Mouse (Mus musculus) CD4-positive helper T cell, adult 2 months (primary cell): ENCODE measurements at regions not wholly inside any gene's neighbourhood (a gene's known extent, or its start where the extent isn't known, plus 50 kb on each side); places are given as distances from the start of the nearest gene placed in this dataset.

Experiments
- DNase-seq: peaks from one replicate; pipeline ENCODE4 v3.0.0-alpha.2; 2012; ENCODE audit warnings: low read depth, missing footprints, low spot score

- DNase-seq = no peak
Observed at GRCm38 (mm10) chr13:101129466-101129865, 296.2 kb upstream of the Slc30a5 start.

DNA sequence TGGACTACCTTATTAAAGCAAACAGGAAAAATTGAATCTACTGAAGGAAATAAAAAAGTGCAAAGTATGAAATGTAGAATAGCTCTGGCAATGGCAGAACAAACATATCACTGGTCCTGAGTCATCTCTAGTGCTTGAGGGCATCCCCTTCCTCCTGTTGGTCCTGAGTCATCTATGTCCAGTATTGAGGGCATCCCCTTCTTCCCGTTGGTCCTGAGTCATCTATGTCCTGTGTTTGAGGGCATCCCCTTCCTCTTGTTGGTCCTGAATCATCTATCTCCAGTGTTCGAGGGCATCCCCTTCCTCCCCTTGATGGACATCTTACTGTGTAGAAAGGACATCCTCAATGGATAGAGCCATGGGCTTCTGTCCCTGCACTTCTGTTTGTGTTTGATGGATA lies 294.6 kb upstream of the Slc30a5 start:
- no peak for DNase-seq

GRCm38 (mm10) chr13:101127262-101127661 lies 294.0 kb upstream of the Slc30a5 start:
- no peak for DNase-seq

DNA sequence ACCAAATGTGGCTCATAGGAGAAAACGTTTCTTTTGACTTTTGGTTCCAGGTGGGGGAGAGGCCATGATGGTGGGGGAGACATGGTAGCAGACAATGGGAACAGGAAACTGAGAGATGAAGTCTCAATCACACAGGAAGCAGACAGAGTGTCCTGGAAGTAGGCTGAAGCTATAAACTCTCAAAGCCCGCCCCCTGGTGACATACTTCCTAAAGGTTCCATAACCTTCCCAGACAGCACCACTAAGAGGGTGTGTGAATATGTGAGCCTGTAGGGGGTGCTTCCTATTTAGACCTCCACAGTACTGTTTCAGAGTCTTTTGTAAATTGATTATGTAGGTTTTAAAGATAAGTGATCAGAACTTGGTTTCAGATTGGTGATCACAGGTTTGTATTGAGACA lies 284.1 kb upstream of the Slc30a5 start:
- no peak for DNase-seq

GRCm38 (mm10) chr13:101115296-101115695 lies 282.1 kb upstream of the Slc30a5 start:
- no peak for DNase-seq

GRCm38 (mm10) chr13:101112176-101112575 lies 278.9 kb upstream of the Slc30a5 start:
- DNase-seq = no peak

DNA sequence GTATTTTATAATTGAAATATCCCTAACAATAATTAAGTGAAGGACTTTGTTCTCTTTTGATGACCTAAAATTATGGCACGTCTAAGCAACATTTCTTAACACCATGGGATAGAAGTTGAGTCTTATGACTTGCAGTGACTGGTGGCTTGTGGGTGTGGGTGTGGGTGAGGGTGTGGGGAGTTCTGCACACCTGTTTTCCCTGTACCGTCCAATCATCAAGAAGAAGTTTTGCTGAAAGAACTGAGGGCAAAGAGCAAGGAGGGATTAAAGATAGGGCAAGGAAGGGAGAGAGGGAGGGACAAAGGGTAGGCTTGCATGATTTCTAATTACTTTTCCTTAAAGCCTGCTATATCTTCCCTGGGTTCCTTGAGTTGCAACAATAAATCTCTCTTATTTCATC lies 278.5 kb upstream of the Slc30a5 start:
- no peak for DNase-seq

DNA sequence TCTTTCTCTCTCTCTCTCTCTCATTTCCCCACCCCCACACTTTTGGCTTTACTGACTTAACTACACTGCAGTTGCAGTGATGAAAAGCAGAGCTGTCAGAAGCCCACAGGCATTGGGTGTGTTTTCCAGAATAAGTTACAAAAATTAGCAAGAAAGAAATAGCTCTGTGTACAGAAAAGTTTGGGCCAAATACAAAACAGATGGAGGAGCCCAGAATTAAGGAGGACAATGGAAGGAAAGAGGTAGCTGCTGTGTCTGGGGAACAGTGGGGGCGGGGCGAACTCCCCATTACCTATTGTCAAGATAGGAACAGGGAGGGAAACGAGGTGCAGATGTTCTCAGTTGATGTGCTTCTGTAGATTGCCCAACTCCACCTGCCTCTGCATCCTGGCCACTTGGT lies 267.4 kb upstream of the Slc30a5 start:
- no peak for DNase-seq

- no peak for DNase-seq
Observed at GRCm38 (mm10) chr13:101096856-101097255, 263.6 kb upstream of the Slc30a5 start.

DNA sequence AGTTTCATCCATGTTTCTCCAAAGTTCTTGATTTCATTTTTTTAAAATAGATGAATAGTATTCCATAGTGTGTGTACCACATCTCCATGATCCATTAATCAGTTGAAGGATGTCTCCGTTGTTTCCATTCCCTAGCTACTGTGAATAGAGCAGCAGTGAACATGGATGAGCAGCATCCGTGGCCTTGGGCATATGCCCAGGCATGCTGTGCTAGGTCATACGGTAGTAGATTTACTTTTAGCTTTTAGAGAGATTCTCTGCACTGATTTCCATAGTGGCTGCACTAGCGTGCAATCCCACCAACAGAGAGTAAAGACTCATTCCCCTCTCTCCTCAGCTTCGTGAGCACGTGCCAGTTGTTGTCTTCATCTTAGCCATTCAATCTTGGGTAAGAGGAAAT lies 263.0 kb upstream of the Slc30a5 start:
- DNase-seq = no peak

GRCm38 (mm10) chr13:101095057-101095831 lies 262.0 kb upstream of the Slc30a5 start:
- DNase-seq = no peak

DNA sequence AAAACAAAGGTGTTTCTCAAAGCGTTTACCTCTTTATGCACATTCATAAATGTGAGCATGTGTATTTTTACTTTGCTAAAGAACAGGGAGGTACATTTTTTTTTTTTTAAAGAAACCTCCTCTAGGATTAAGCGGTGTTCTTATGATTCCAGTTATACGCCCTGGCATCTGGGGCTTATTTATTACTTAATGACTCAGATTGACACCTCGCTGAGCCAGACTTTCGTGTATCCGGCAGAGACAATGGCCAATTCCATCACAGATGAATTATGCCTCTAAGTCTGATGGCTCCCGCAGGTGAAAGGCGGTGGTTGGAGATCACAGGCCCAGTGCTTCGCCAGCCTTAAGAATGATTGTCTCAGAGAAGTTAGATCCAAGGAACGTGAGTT lies 259.5 kb upstream of the Slc30a5 start:
- no peak for DNase-seq

DNA sequence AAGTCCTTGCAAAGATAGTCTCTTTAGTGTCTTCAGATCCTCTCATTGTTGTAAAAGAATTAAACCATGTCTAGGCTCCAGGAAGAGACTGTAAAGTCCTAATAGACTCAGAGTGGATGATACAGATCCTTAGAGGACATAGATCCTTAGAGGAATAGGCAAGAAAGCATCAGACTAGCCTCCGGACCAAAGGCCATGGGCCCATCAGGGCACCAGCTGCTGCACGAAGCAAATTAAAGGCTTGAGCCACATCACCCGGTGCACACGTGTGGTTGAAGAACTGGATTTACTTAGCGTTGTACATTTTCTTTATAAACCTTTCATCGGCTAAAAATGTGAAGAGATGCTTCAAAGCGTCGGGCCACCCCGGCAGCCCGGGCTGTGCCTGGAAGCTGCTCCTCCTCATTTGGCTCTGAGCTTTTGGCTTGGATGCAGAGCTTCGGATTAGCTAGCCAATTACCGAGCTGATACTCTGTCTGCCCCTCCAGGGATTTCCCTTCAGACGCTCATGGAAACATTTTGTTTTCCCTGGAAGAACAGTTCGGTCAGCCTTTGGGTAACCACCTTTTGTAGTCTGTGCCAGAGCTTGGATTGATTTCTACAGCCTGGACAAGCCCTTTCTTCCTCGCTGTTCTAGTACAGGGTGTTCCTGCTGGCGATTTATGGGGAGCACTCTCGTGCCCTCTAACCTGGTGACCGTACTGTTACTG lies 259.0 kb upstream of the Slc30a5 start:
- no peak for DNase-seq

- DNase-seq = no peak
Observed at GRCm38 (mm10) chr13:101085182-101085581, 252.0 kb upstream of the Slc30a5 start.

GRCm38 (mm10) chr13:101084193-101084592 lies 251.0 kb upstream of the Slc30a5 start:
- DNase-seq = no peak

DNA sequence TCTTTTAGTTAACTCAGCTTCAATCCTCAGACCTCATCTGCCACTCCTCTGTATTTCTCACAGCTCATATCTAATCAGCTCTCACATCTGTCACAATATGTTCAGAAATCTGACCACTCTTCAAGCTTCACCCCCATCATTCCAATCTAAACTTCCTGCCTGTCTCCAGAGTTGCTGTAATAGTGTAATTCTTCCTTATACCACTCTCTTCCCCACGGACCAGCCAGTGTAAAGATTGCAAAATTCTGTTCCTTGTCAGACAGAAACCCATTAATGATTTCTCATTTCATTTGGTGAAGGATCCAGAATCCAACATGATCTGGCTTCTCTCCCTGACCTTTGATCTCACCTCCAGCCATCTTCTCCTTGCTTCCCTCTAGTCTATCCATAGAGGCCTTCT lies 250.2 kb upstream of the Slc30a5 start:
- no peak for DNase-seq

DNA sequence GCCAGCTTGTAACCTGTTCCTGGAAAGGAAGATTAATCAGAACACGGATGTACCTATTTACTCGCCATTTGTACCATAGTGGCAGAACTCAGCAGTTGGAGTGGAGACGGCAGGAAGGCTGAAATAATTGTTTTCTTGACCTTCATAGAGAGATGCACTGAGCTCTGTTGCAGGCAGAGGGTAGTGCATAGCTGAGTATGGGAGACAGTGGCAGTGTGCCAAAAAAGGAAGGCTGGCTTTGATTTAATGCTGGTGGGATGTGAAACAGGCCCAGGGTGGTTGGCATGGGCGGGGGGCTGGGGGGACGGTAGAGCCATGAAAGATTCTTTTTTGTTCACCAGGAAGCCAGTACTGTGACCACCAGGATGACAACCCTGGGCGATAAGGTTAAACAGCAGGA lies 235.3 kb upstream of the Slc30a5 start:
- DNase-seq = no peak

GRCm38 (mm10) chr13:101062582-101062981 lies 229.4 kb upstream of the Slc30a5 start:
- DNase-seq = no peak

GRCm38 (mm10) chr13:101061233-101062144 lies 228.3 kb upstream of the Slc30a5 start:
- DNase-seq = no peak

DNA sequence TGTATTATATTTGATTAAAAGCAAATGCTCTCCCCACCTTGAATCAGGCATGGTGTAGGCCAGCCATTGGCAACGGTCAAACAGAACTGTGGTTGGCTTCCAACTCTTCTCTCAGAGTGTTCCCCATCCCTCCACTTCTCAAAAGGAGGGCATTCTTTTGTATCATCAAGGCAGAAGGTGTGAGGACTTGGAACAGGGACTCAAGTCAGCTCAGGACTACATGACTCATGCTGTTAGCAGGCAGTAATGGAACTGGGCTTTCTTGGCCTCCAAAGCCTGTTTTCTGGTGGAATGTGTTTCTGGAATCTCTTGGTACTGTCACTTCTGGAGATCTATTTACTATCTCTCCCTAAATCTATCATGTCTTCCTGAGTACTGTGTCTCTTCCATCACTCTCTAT lies 216.3 kb upstream of the Slc30a5 start:
- no peak for DNase-seq

DNA sequence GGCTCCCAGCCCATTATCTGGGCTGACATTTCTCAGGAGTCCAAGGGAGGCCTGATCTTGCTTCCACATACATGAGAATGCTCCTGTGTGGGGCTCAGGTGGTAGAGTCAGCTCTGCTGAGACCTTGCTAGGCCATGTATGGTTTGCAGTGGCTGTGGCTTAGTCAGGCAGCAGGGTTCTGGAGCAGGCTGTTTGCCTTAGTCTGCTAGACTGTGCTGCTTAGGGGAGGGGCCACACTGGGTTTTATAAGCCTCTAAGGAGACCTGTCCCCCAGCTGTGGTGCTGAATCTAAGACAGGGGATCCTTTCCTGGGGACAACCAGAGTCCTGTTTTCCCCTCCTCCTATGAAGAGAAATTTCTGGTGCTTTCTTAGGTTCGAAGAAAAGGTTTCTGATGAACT lies 199.4 kb upstream of the Slc30a5 start:
- no peak for DNase-seq

DNA sequence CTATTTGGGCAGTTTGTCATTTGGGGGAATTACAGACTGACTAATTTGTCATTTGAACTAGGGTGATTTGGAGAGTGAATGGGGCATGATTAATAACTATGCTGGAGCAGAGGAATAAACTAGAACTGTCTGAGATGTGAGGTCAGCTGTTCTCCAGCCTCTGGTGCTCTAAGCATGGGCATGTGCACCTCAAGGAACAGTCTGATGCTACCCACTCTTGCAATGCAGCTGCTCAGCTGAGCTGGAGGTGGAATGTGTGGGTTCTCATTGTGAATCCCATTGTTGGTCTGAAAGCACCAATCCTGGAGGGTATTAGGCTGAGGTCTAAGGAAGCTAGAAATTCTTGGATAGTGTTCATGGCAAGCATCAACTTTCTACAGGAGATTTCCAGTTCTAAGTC lies 192.8 kb upstream of the Slc30a5 start:
- no peak for DNase-seq
